Comparison of ENCODE assay signal across 12 mouse cellular contexts in the genomic region with DNA sequence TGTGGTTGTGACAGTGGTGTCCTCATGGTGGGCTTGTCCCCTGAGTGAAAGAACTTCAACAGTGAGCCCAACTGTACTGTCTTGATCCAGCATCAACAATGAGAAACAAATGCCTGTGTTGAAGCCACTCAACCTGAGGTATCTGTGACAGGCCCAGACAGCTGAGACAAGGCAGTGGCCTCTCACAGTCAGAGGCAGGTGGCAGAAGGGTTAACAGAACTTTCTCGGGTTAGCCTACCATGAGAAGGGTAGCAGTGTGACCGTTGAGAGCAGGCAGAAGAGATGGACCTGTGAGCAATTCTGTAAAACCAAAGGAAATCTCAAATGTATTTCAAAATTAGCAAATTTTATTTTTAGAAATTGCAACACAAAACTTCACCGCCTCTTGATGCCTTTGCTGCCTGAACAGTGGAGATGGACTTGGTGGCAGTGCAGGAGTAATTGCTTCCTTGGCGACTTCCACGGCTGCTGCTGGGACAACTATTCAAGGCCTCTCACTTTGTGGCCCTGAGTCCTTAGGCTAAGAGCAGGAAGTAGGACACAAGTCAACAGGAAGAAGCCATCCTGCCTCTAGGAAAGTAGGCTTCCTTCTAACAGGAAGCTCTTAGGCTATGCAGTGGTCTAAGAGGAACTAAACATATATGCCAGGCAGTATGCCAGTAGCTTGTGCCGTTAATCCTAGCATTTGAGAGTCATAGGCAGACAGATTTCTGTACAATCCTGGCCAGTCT.
DNase-seq lines count a peak whose midpoint lies in the region; ATAC-seq and TF ChIP-seq lines count a peak whose summit lies in the region.
"Had no signal": no experiment of that assay in that cellular context is flagged by ENCODE, and none has a peak within 500 bp of the region (broad histone marks: within the 10 kb centered on the region; RNA-seq: fewer than 3 reads in every experiment).

No protein-coding gene starts in this region.

- peak; percentile 67 for ATAC-seq in lung, embryonic 16.5 days (ENCODE audit: low read depth)
- ATAC-seq in kidney, embryonic 16.5 days (ENCODE audit: low FRiP score, low TSS enrichment), result peak; percentile 57; the same call in 1 of the 2 replicates
- ATAC-seq: midbrain, embryonic 16.5 days had no signal

- DNase-seq in adrenal gland, adult (ENCODE audit: inconsistent age in 2 of 2, low spot score in 1 of 2), result peak; percentile 41 to 77
- no peak for DNase-seq in adrenal gland, postnatal 25 days
- DNase-seq in lung, postnatal 25 days (ENCODE audit: low spot score), result no peak
- no peak for DNase-seq in midbrain, embryonic 10.5 days (ENCODE audit: low spot score)
- DNase-seq in retina, postnatal 1 day, result no peak
- DNase-seq: left cerebral cortex, postnatal 4 days; thymus, postnatal 14 days had no signal

- H3K9ac ChIP-seq in lung, embryonic 16.5 days (ENCODE audit: low read length), result no peak overlapping the region
- no peak overlapping the region for H3K9ac ChIP-seq in kidney, embryonic 16.5 days (replicated peaks; ENCODE audit: low read length)
- H3K9ac ChIP-seq: embryonic facial prominence, embryonic 13.5 days had no signal

- no peaks in the 10 kb centered on the region for H3K27me3 ChIP-seq in lung, embryonic 16.5 days (ENCODE audit: control insufficient read depth, insufficient read depth, low read depth, low read length)
- H3K27me3 ChIP-seq in kidney, embryonic 16.5 days (ENCODE audit: insufficient read depth, low read length), result no peaks in the 10 kb centered on the region
- H3K27me3 ChIP-seq in myocyte (ENCODE audit: control insufficient read depth, insufficient read depth, insufficient read length), result no peaks in the 10 kb centered on the region
- H3K27me3 ChIP-seq in midbrain, embryonic 10.5 days (ENCODE audit: low read depth, poor library complexity, severe bottlenecking), result no peaks in the 10 kb centered on the region
- H3K27me3 ChIP-seq: embryonic facial prominence, embryonic 13.5 days had no signal

- H3K9me3 ChIP-seq in lung, embryonic 16.5 days (ENCODE audit: control insufficient read depth, low read length), result 0 out of 2 replicates have a peak, but pooled peaks cover 2% of the 10 kb centered on the region
- H3K9me3 ChIP-seq in kidney, embryonic 16.5 days (ENCODE audit: low read length), result peaks cover 7% of the 10 kb centered on the region
- H3K9me3 ChIP-seq in midbrain, embryonic 10.5 days (replicated peaks), result no peaks in the 10 kb centered on the region
- H3K9me3 ChIP-seq: embryonic facial prominence, embryonic 13.5 days had no signal

- no peak overlapping the region for H3ac ChIP-seq in myocyte (ENCODE audit: control insufficient read depth, insufficient read length)

- H3K36me3 ChIP-seq in lung, embryonic 16.5 days (ENCODE audit: control insufficient read depth, insufficient read depth, low read length), result no peaks in the 10 kb centered on the region
- no peaks in the 10 kb centered on the region for H3K36me3 ChIP-seq in kidney, embryonic 16.5 days (ENCODE audit: insufficient read depth, low read length)
- H3K36me3 ChIP-seq in myocyte (ENCODE audit: control insufficient read depth, insufficient read depth), result no peaks in the 10 kb centered on the region
- no peaks in the 10 kb centered on the region for H3K36me3 ChIP-seq in midbrain, embryonic 10.5 days
- H3K36me3 ChIP-seq: embryonic facial prominence, embryonic 13.5 days had no signal

- TF ChIP-seq POLR2A in myocyte (IDR thresholded peaks at IDR 0.05; ENCODE audit: insufficient read length, low read depth), result no peak

- WGBS in lung, embryonic 16.5 days, result 51% methylated on average over 6 of the region's 6 CpGs
- 64% methylated on average over 6 of the region's 6 CpGs for WGBS in kidney, embryonic 16.5 days
- 82% methylated on average over 6 of the region's 6 CpGs for WGBS in midbrain, embryonic 10.5 days

- H3K79me2 ChIP-seq in myocyte (ENCODE audit: control insufficient read depth, insufficient read depth), result no peaks in the 10 kb centered on the region

- H3K4me3 ChIP-seq in lung, embryonic 16.5 days (ENCODE audit: low read length), result no peak overlapping the region
- H3K4me3 ChIP-seq in kidney, embryonic 16.5 days (ENCODE audit: low read length), result no peak overlapping the region
- no peak overlapping the region for H3K4me3 ChIP-seq in myocyte
- H3K4me3 ChIP-seq in midbrain, embryonic 10.5 days, result no peak overlapping the region
- H3K4me3 ChIP-seq: embryonic facial prominence, embryonic 13.5 days had no signal

- H3K4me2 ChIP-seq in lung, embryonic 16.5 days (ENCODE audit: low read depth, low read length), result no peak overlapping the region
- no peak overlapping the region for H3K4me2 ChIP-seq in kidney, embryonic 16.5 days (replicated peaks; ENCODE audit: low read depth, low read length)
- H3K4me2 ChIP-seq in myocyte (ENCODE audit: low read depth), result no peak overlapping the region
- H3K4me2 ChIP-seq: embryonic facial prominence, embryonic 13.5 days had no signal

- peaks cover 6% of the 10 kb centered on the region; the same call in 1 of the 2 replicates for H3K4me1 ChIP-seq in lung, embryonic 16.5 days (replicated peaks; ENCODE audit: control insufficient read depth, insufficient read depth, low read length)
- H3K4me1 ChIP-seq in kidney, embryonic 16.5 days (ENCODE audit: insufficient read depth, low read length), result 0 out of 2 replicates have a peak, but pooled peaks cover 6% of the 10 kb centered on the region
- no peaks in the 10 kb centered on the region for H3K4me1 ChIP-seq in midbrain, embryonic 10.5 days
- H3K4me1 ChIP-seq: embryonic facial prominence, embryonic 13.5 days had no signal

- peak overlapping the region; percentile 30; the same call in 1 of the 2 replicates for H3K27ac ChIP-seq in lung, embryonic 16.5 days (ENCODE audit: low read length)
- H3K27ac ChIP-seq in kidney, embryonic 16.5 days (ENCODE audit: low read length), result peak overlapping the region; percentile 57
- H3K27ac ChIP-seq in midbrain, embryonic 10.5 days (replicated peaks), result no peak overlapping the region
- H3K27ac ChIP-seq: embryonic facial prominence, embryonic 13.5 days had no signal

TF ChIP-seq in myocyte, 11 proteins besides CTCF, POLR2A, EP300 and RAD21:
- TF ChIP-seq MYOG (IDR thresholded peaks at IDR 0.05; ENCODE audit: control insufficient read depth in 1 of 3, insufficient read depth in 1 of 3, insufficient read length in 2 of 3, low read depth in 2 of 3) (peak in 1 of 3 experiments; percentile 47), MAX (IDR thresholded peaks at IDR 0.05; ENCODE audit: low read depth) (no peak), CEBPB (IDR thresholded peaks at IDR 0.05; ENCODE audit: insufficient read depth, poor library complexity, severe bottlenecking) (no peak), USF1 (IDR thresholded peaks at IDR 0.05; ENCODE audit: low read depth) (no peak), MYOD1 (IDR thresholded peaks at IDR 0.05; ENCODE audit: control insufficient read depth in 1 of 3, insufficient read length in 2 of 3, low read depth in 2 of 3) (peak in 2 of 3 experiments; percentile 60 to 69), REST (IDR thresholded peaks at IDR 0.05; ENCODE audit: insufficient read depth, insufficient read length) (no peak), TCF3 (IDR thresholded peaks at IDR 0.05; ENCODE audit: insufficient read length, low read depth) (no peak), POLR2AphosphoS2 (IDR thresholded peaks at IDR 0.05; ENCODE audit: insufficient read length, low read depth) (no peak), SRF (IDR thresholded peaks at IDR 0.05; ENCODE audit: control insufficient read depth, insufficient read length, low read depth) (no peak), TCF12 (IDR thresholded peaks at IDR 0.05; ENCODE audit: insufficient read depth, poor library complexity, severe bottlenecking) (no peak), E2F4 (IDR thresholded peaks at IDR 0.05; ENCODE audit: insufficient read depth) (no peak)

Comparison
In these comparisons a context has a peak if more than half of its experiments do, and no peak if none do; other contexts are left out.
1. DNase-seq: peak in adrenal gland, adult (2 of 2); none in adrenal gland, postnatal 25 days (single experiment), lung, postnatal 25 days (single experiment), midbrain, embryonic 10.5 days (single experiment) and retina, postnatal 1 day (single experiment).